Mouse (Mus musculus): ENCODE measurements at regions not wholly inside any gene's neighbourhood (a gene's known extent, or its start where the extent isn't known, plus 50 kb on each side); places are given as distances from the start of the nearest gene placed in this dataset.

DNA sequence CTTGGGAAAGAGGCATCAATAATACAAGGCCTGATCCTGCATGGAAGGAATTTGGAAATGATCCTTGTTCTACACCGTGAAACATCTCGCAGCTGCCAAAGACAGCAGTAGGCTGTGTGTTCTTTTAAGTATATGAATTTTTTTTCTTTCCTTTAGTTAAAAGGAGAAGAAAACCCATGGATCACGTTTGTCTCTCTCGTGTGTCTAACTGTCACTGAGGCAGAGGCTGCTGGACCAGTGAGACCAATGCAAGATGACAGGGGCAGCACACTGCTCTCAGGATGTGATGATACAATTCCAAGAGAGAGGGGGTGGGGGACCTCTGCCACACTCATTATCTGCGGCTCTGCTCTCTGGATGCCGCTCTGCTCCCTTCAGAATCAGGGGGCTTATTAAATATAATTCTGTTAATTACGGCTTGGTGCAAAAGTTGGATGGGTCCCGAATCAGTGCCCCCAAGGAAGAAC is 379.4 kb upstream of the Noct start:
- TF ChIP-seq CTCF (IDR thresholded peaks at IDR 0.05; ENCODE audit: borderline replicate concordance, extremely low read depth, insufficient read depth, insufficient read length) = no peak
- no peak for TF ChIP-seq POLR2A (IDR thresholded peaks at IDR 0.05; ENCODE audit: borderline replicate concordance, extremely low read depth, insufficient read depth, insufficient read length, poor library complexity, severe bottlenecking)

Measured in brain, embryonic 14.5 days (tissue).